Mouse (Mus musculus) lung, postnatal 0 days (tissue): ENCODE measurements at regions not wholly inside any gene's neighbourhood (a gene's known extent, or its start where the extent isn't known, plus 50 kb on each side); places are given as distances from the start of the nearest gene placed in this dataset.

Source experiments
- ATAC-seq: fragments of 200-750 bp; cut with Nextera tagmentation; 2 replicates; pipeline ENCODE4 v1.8.0; 2017; ENCODE audit warnings: moderate library complexity
- DNase-seq: peaks from one replicate; pipeline ENCODE4 v3.0.0-alpha.2; 2016; ENCODE audit warnings: low spot score
- H3K27ac ChIP-seq: fragments of 300-500 bp; sonication (generic); 2 replicates; pipeline ENCODE4 v1.5.1; 2014; ENCODE audit warnings: antibody characterized with exemption, mild to moderate bottlenecking, low read length, mixed read lengths
- H3K27me3 ChIP-seq: fragments of 300-500 bp; sonication (generic); replicated peaks from 2 replicates; pipeline ENCODE4 v1.6.1; 2014; ENCODE audit warnings: low read length, mixed read lengths; ENCODE audit not compliant: insufficient read depth
- H3K36me3 ChIP-seq: fragments of 300-500 bp; sonication (generic); 2 replicates; pipeline ENCODE4 v1.6.1; 2014; ENCODE audit warnings: low read length, mixed read lengths; ENCODE audit not compliant: insufficient read depth
- H3K4me1 ChIP-seq: fragments of 300-500 bp; sonication (generic); 2 replicates; pipeline ENCODE4 v1.6.1; 2014; ENCODE audit warnings: antibody characterized with exemption, low read depth, low read length, mixed read lengths; ENCODE audit not compliant: insufficient read depth
- H3K4me2 ChIP-seq: fragments of 300-500 bp; sonication (generic); replicated peaks from 2 replicates; pipeline ENCODE4 v1.6.1; 2014; ENCODE audit warnings: low read depth, mild to moderate bottlenecking, low read length, moderate library complexity, mixed read lengths
- H3K4me3 ChIP-seq: fragments of 300-500 bp; sonication (generic); 2 replicates; pipeline ENCODE4 v1.5.1; 2014; ENCODE audit warnings: low read depth, low read length
- H3K9ac ChIP-seq: fragments of 300-500 bp; sonication (generic); replicated peaks from 2 replicates; pipeline ENCODE4 v1.6.1; 2014; ENCODE audit warnings: low read depth, mild to moderate bottlenecking
- H3K9me3 ChIP-seq: fragments of 300-500 bp; sonication (generic); 2 replicates; pipeline ENCODE4 v1.6.1; 2016; ENCODE audit warnings: low read length, mixed read lengths
- CTCF ChIP-seq: IDR thresholded peaks from 2 replicates; pipeline ENCODE4 v1.5.1; 2016; ENCODE audit warnings: antibody characterized with exemption, mild to moderate bottlenecking
- EP300 ChIP-seq: IDR thresholded peaks from 2 replicates; pipeline ENCODE4 v1.6.1; 2016; ENCODE audit warnings: antibody characterized with exemption, mild to moderate bottlenecking, control low read depth
- WGBS: fragments of 180-500 bp; shearing (Covaris S2); extraction: QIAGEN DNeasy Blood & Tissue Kit; methylation state at CpG from one replicate; pipeline ENCODE4 v1.1.7; 2014; 5-methylcytosine and 5-hydroxymethylcytosine counted together

DNA sequence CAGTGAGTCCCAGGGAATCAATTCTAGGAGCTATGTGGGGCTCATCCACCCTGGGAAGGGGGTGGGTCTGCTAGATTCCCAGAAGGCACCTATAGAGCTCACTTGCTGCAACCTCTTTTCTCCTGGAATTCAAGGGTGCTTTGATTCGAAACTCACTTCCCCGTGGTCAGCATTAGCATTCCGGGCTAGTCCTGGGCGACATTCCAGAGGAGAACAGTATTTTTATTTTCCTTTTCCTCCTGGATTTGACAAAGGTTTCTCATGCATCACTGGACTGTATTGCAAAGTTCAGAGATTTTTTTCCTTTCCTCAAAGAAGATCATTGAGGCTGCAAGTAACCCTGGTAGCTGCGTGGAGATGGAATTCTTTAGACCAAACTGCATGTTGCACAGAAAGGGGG is 129.3 kb upstream of the Id4 start:
- Histone ChIP-seq H3K27me3 (no peaks in the 10 kb centered on the region), H3K9me3 (no peaks in the 10 kb centered on the region), H3K4me1 (no peaks in the 10 kb centered on the region), H3K4me3 (no peak overlapping the region), H3K4me2 (no peak overlapping the region), H3K9ac (no peak overlapping the region), H3K27ac (no peak overlapping the region), H3K36me3 (no peaks in the 10 kb centered on the region)
- no peak for ATAC-seq
- WGBS = 39% methylated on average over 5 of the region's 5 CpGs
- TF ChIP-seq EP300 = no peak
- TF ChIP-seq CTCF = no peak
- no peak for DNase-seq

DNA sequence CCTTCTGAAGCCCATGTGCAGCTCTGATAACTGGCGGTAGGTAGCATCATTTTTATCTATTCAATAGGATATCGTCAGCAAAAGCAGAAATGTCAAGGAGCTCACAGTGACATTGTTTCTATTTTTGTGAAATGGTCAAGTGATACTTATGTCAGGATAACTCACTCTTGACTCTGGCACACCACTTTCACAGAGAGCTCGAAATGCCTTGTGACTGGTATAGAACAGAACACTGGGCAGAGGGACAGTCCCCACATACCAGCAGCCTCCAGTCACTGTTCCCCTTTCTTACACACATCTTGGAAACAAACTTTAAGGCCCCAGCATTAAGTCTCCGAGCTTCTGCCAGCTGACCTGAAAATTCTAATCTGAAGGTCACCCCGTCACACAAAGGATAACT is 115.1 kb upstream of the Id4 start:
- 76% methylated on average over 5 of the region's 5 CpGs for WGBS
- no peaks in the 10 kb centered on the region for H3K4me1 ChIP-seq
- ATAC-seq (no peak), DNase-seq (no peak)
- H3K27me3 ChIP-seq = no peaks in the 10 kb centered on the region
- H3K4me3 ChIP-seq = no peak overlapping the region
- H3K27ac ChIP-seq = no peak overlapping the region
- TF ChIP-seq CTCF (no peak), EP300 (no peak)
- no peak overlapping the region for H3K9ac ChIP-seq
- H3K36me3 ChIP-seq = no peaks in the 10 kb centered on the region
- H3K9me3 ChIP-seq = no peaks in the 10 kb centered on the region
- H3K4me2 ChIP-seq = no peak overlapping the region

GRCm38 (mm10) chr13:48147061-48147460 is 114.0 kb upstream of the Id4 start:
- DNase-seq (no peak), ATAC-seq (no peak)
- Histone ChIP-seq H3K27ac (no peak overlapping the region), H3K4me2 (no peak overlapping the region), H3K4me3 (no peak overlapping the region), H3K4me1 (no peaks in the 10 kb centered on the region), H3K27me3 (no peaks in the 10 kb centered on the region), H3K9ac (no peak overlapping the region), H3K9me3 (no peaks in the 10 kb centered on the region), H3K36me3 (no peaks in the 10 kb centered on the region)
- 78% methylated on average over 7 of the region's 7 CpGs for WGBS
- no peak for TF ChIP-seq CTCF
- TF ChIP-seq EP300 = no peak

- no peaks in the 10 kb centered on the region for H3K27me3 ChIP-seq
- no peak overlapping the region for H3K9ac ChIP-seq
- no peak overlapping the region for H3K27ac ChIP-seq
- no peaks in the 10 kb centered on the region for H3K9me3 ChIP-seq
- DNase-seq (no peak), ATAC-seq (no peak)
- WGBS = 69% methylated on average over 7 of the region's 7 CpGs
- no peak overlapping the region for H3K4me2 ChIP-seq
- H3K4me3 ChIP-seq = no peak overlapping the region
- no peaks in the 10 kb centered on the region for H3K4me1 ChIP-seq
- no peak for TF ChIP-seq CTCF
- no peak for TF ChIP-seq EP300
- H3K36me3 ChIP-seq = no peaks in the 10 kb centered on the region
Measured at GRCm38 (mm10) chr13:48153248-48153647, 107.8 kb upstream of the Id4 start.

GRCm38 (mm10) chr13:48153684-48154413 is 107.2 kb upstream of the Id4 start:
- H3K4me1 ChIP-seq = no peaks in the 10 kb centered on the region
- no peak overlapping the region for H3K4me3 ChIP-seq
- no peak for DNase-seq
- no peak for ATAC-seq
- no peak overlapping the region for H3K4me2 ChIP-seq
- H3K27me3 ChIP-seq = no peaks in the 10 kb centered on the region
- H3K9ac ChIP-seq = no peak overlapping the region
- 81% methylated on average over 7 of the region's 7 CpGs for WGBS
- H3K36me3 ChIP-seq = no peaks in the 10 kb centered on the region
- TF ChIP-seq EP300 (no peak), CTCF (no peak)
- no peaks in the 10 kb centered on the region for H3K9me3 ChIP-seq
- no peak overlapping the region for H3K27ac ChIP-seq

DNA sequence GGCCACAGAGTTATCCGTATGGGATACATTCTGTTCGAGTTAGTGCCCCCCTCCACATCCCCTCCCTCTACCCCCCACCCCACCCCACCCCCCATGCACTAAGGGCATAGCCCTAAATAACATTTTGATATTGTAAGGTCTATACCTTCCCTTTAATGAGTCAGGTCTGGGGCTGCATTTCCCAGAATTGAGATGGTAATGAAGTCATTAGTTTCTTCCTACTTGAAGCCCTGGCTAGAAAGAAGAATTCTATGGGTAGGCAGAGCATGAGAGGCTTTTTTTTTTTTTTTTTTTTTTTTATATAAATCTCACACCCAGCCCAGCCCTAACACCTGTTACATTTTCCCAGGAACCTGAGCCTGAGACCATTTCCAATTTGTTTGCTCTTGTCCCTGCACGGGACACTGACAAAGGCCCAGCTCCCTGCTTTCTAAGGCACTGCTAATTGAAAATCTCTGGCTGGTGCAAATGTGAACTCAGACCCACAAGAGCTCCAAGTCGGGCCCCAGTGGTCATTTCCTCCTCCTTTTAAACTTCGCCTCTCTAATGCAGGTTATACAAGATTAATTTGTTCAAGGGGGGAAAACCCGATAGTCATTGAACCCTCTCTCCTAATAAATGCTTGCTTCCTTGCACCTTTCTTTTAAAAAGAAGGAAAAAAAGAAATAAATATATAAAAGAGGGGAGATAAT is 106.5 kb upstream of the Id4 start:
- Histone ChIP-seq H3K4me3 (no peak overlapping the region), H3K4me2 (no peak overlapping the region), H3K27me3 (no peaks in the 10 kb centered on the region), H3K4me1 (no peaks in the 10 kb centered on the region), H3K27ac (no peak overlapping the region), H3K9ac (no peak overlapping the region), H3K36me3 (no peaks in the 10 kb centered on the region), H3K9me3 (no peaks in the 10 kb centered on the region)
- DNase-seq (no peak), ATAC-seq (no peak)
- 51% methylated on average over 6 of the region's 6 CpGs for WGBS
- TF ChIP-seq CTCF (no peak), EP300 (no peak)
